Mouse (Mus musculus) hindbrain, postnatal 0 days (tissue): ENCODE results near the gene Lenep. TPM values are rescaled to one million over a fixed set of nuclear protein-coding genes. Genes with fewer than 3 reads are reported as not detected.

Source experiments
- ATAC-seq: fragments of 200-750 bp; cut with Nextera tagmentation; 2 replicates; pipeline ENCODE4 v1.8.0; 2017; ENCODE audit warnings: mild to moderate bottlenecking, moderate TSS enrichment, moderate library complexity
- DNase-seq: peaks from one replicate; pipeline ENCODE4 v3.0.0-alpha.2; 2015; ENCODE audit warnings: low spot score
- H3K27ac ChIP-seq: fragments of 300-500 bp; sonication (generic); 2 replicates; pipeline ENCODE4 v1.5.1; 2014; ENCODE audit warnings: mild to moderate bottlenecking
- H3K27me3 ChIP-seq: fragments of 300-500 bp; sonication (generic); 2 replicates; pipeline ENCODE4 v1.6.1; 2014; ENCODE audit warnings: low read length, mixed read lengths; ENCODE audit not compliant: insufficient read depth
- H3K36me3 ChIP-seq: fragments of 300-500 bp; sonication (generic); 2 replicates; pipeline ENCODE4 v1.6.1; 2014; ENCODE audit warnings: low read length, mixed read lengths; ENCODE audit not compliant: insufficient read depth
- H3K4me1 ChIP-seq: fragments of 300-500 bp; sonication (generic); 2 replicates; pipeline ENCODE4 v1.6.1; 2014; ENCODE audit warnings: antibody characterized with exemption, low read length, mixed read lengths; ENCODE audit not compliant: insufficient read depth
- H3K4me2 ChIP-seq: fragments of 300-500 bp; sonication (generic); 2 replicates; pipeline ENCODE4 v1.6.1; 2014; ENCODE audit warnings: low read depth, mild to moderate bottlenecking, low read length, moderate library complexity, mixed read lengths
- H3K4me3 ChIP-seq: fragments of 300-500 bp; sonication (generic); 2 replicates; pipeline ENCODE4 v1.5.1; 2014; ENCODE audit warnings: low read length
- H3K9ac ChIP-seq: fragments of 300-500 bp; sonication (generic); replicated peaks from 2 replicates; pipeline ENCODE4 v1.6.1; 2014; ENCODE audit warnings: mild to moderate bottlenecking, low read length, moderate library complexity, mixed read lengths
- H3K9me3 ChIP-seq: fragments of 300-500 bp; sonication (generic); 2 replicates; pipeline ENCODE4 v1.6.1; 2016; ENCODE audit warnings: low read length, mixed read lengths
- CTCF ChIP-seq: IDR thresholded peaks from 2 replicates; pipeline ENCODE4 v1.5.1; 2016; ENCODE audit warnings: antibody characterized with exemption, control low read depth, low read depth
- WGBS: fragments of 180-500 bp; shearing (Covaris S2); extraction: QIAGEN DNeasy Blood & Tissue Kit; methylation state at CpG from one replicate; pipeline ENCODE4 v1.1.7; 2014; 5-methylcytosine and 5-hydroxymethylcytosine counted together
- polyA plus RNA-seq: library from polyadenylated mRNA; unstranded; fragments of >200 nt; fragmentation: Nextera tagmentation; extraction: Ambion mirVana; gene quantifications from 2 replicates; pipeline ENCODE4 v1.2.1, GENCODE M21; 2015
- total RNA-seq: library from RNA; depleted of rRNA; stranded (reverse); fragments of >200 nt; gene quantifications from 2 replicates; pipeline ENCODE4 v1.2.3, GENCODE M21; 2014

Lenep gene
- total and polyA plus RNA-seq, 2 experiments from 2014 or later, result not detected

DNA sequence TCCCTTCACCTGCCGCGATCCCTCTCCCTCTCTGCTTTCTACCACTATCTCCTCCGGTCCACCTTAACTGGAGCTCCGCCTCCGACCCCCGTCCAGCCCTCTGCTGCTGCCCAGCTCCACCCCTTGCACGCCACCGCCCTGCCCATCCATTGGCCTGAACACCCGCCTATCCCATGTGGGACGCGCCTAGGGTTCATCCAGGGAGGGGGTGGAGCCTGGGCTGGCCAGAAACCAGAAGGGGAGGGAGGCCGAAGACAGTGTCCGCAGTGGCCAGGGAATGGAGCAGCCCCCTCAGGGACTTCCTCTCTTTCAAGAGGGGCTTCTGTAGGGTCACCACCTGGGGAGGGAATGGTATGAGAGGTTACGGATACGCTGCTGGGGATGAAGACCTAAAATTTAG lies 9.0 kb downstream of the Lenep start:
- Histone ChIP-seq H3K27ac (peak overlapping the region; percentile 77; the same call in 1 of the 2 replicates), H3K4me2 (peak overlapping the region; percentile 100), H3K9me3 (no peaks in the 10 kb centered on the region), H3K4me3 (peak overlapping the region; percentile 48), H3K4me1 (peaks cover 41% of the 10 kb centered on the region), H3K27me3 (no peaks in the 10 kb centered on the region), H3K36me3 (no peaks in the 10 kb centered on the region), H3K9ac (peak overlapping the region; percentile 47)
- ATAC-seq (peak; percentile 95), DNase-seq (peak; percentile 96)
- TF ChIP-seq CTCF, result no peak
- WGBS, result 0% methylated on average over 15 of the region's 15 CpGs

DNA sequence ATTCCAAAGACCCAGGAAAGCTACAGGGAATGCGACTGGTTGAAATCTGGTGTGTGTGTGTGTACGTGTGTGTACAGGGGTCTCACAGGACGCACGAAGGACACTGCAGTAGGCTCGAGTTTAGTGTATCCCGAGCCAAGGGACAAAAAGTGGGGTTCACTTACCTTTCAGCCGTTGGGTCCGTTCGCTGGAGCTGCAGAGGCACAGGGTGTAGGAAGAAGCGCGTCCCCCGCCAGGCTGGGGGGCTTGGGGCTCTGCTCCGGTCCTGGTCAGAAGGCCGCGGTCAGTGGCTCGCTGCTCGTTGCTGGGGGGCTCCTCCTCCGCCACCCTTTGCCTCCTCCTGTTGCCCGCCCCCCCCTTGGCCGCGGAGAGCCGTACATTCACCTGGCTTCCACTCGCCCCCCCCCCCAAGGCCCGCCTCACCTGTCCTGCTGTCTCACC lies 9.7 kb downstream of the Lenep start:
- ATAC-seq (no peak), DNase-seq (no peak)
- H3K27me3 ChIP-seq, result no peaks in the 10 kb centered on the region
- WGBS, result 0% methylated on average over 20 of the region's 24 CpGs
- H3K27ac ChIP-seq, result peak overlapping the region; percentile 58; the same call in 1 of the 2 replicates
- no peaks in the 10 kb centered on the region for H3K36me3 ChIP-seq
- peaks cover 41% of the 10 kb centered on the region for H3K4me1 ChIP-seq
- H3K9me3 ChIP-seq, result no peaks in the 10 kb centered on the region
- H3K4me3 ChIP-seq, result peak overlapping the region; percentile 48
- peak overlapping the region; percentile 37; the same call in 1 of the 2 replicates for H3K9ac ChIP-seq
- H3K4me2 ChIP-seq, result peak overlapping the region; percentile 100
- TF ChIP-seq CTCF, result no peak

DNA sequence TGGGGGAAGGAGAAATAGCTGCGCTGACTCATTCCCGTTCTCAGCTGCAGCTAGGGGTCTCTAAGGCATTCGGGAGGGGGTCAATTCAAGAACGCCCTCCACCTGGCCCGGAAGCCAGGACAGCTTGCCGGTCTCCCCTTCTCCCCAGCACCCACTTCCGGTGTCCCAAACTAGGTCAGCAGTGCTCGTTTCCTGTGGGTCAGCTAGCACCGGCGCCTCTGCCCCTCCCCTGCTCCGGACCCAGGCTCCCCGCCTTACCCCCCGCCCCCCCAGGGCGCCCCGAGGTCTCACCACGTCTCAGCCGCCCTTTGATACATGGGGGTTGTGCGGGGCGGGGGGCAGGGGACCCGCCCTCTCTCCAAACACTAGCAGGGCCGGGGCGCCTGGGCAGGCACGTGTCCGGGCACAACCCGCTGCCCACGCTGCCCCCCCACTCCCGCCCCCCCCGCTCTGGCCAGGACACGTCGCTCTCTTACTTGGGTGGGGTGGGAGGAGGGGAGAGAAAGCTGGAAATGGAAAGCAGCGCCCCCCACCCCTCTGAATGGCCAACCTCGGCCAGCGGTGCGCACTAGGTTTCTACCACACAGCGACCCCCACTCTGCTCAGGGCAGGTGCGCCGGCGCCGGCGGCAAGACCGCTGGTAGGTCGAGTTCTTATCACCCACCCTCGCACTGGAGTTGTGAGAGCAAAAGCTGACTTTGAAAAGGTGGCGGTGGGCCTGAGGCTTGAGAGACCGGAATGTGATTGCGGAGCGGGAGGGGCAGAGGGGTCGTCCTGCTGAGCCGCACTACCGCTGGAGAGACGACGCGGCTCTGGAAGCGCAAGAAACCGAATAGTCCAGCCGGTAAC lies 10.7 kb downstream of the Lenep start:
- H3K4me1 ChIP-seq, result peaks cover 41% of the 10 kb centered on the region
- peak overlapping the region; percentile 48 for H3K4me3 ChIP-seq
- H3K27me3 ChIP-seq, result no peaks in the 10 kb centered on the region
- H3K4me2 ChIP-seq, result peak overlapping the region; percentile 100
- H3K27ac ChIP-seq, result peak overlapping the region; percentile 58; the same call in 1 of the 2 replicates
- WGBS, result under 1% methylated on average over 53 of the region's 56 CpGs
- no peak for TF ChIP-seq CTCF
- H3K36me3 ChIP-seq, result no peaks in the 10 kb centered on the region
- peak overlapping the region; percentile 63 for H3K9ac ChIP-seq
- no peaks in the 10 kb centered on the region for H3K9me3 ChIP-seq
- ATAC-seq, result no peak
- DNase-seq, result peak; percentile 55

DNA sequence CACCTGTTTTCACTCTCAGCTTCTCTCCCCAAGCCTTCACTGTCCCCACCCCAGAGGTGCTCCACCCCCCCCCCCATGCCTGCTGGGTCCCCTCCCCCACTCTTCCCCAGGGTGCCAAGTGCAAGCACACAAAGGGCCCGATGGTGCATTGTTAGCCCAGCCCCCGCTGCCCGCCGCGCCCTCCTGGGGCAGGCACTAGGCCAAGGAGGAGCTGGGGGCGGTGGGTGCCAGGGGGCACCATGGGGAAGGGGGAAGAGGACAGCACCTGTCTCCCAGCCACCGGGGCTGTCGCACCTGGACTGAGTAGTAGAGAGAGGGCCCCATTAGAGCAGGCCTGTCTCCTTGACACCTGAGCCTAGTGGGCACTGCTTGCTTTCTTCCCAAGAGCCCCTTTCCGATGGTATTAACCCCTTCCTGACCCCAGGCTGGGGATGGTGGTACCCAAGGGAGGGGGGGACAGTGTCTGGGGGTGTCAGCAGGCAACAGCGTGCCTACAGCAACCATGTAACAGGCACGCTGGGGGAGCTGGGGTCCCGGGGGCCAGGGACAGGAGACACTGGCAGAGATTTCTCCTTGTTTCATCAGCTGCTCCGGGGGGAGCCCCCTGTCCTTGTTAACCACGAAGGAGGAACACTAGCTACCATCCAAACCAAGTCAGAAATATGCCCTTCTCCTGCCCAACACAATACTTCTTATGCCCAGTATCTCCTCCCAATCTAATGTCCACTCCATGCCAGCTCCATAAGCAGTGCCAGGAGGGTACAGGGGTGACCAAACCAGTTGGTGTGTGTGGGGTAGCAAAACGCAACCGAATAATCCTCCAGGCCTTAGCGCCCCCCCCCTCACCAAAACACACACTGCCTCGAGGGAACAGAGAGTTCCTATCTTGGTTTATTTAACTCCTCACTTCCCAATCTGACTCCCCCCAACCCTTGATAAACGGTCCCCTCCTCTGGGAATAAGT lies 11.6 kb downstream of the Lenep start:
- 0 out of 2 replicates have a peak overlapping the region, but pooled peaks have one; percentile 58 for H3K27ac ChIP-seq
- WGBS, result 9% methylated on average over 19 of the region's 19 CpGs
- H3K4me2 ChIP-seq, result peak overlapping the region; percentile 100
- H3K4me1 ChIP-seq, result peaks cover 37% of the 10 kb centered on the region
- DNase-seq, result no peak
- ATAC-seq, result no peak
- H3K9me3 ChIP-seq, result no peaks in the 10 kb centered on the region
- TF ChIP-seq CTCF, result no peak
- peak overlapping the region; percentile 48 for H3K4me3 ChIP-seq
- H3K9ac ChIP-seq, result peak overlapping the region; percentile 63; the same call in 1 of the 2 replicates
- no peaks in the 10 kb centered on the region for H3K36me3 ChIP-seq
- no peaks in the 10 kb centered on the region for H3K27me3 ChIP-seq

DNA sequence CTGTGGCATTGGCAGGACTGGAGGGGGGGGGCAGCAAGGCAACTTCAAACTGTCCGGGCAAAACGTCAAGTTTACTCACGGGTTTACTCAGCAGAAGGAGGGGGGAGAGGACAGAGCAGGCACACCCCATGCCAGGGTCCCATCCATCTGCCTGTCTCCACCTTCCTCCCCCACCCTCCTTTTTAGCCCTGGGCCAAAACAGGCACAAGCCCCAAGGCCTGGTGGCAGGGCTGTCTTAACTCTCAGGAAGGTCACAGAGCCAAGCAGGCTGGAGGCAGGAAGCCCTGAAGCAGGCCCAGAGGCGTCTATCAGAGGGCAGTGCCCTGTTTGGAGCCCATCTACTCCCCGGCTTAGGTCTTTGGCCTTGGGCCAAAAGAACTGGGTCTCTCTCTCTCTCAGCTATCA lies 12.5 kb downstream of the Lenep start:
- Histone ChIP-seq H3K4me3 (no peak overlapping the region), H3K9me3 (no peaks in the 10 kb centered on the region), H3K27me3 (no peaks in the 10 kb centered on the region), H3K36me3 (no peaks in the 10 kb centered on the region), H3K4me2 (no peak overlapping the region), H3K27ac (no peak overlapping the region), H3K4me1 (peaks cover 28% of the 10 kb centered on the region), H3K9ac (no peak overlapping the region)
- DNase-seq (peak; percentile 51), ATAC-seq (no peak)
- TF ChIP-seq CTCF, result no peak
- WGBS, result 17% methylated on average over 5 of the region's 5 CpGs

DNA sequence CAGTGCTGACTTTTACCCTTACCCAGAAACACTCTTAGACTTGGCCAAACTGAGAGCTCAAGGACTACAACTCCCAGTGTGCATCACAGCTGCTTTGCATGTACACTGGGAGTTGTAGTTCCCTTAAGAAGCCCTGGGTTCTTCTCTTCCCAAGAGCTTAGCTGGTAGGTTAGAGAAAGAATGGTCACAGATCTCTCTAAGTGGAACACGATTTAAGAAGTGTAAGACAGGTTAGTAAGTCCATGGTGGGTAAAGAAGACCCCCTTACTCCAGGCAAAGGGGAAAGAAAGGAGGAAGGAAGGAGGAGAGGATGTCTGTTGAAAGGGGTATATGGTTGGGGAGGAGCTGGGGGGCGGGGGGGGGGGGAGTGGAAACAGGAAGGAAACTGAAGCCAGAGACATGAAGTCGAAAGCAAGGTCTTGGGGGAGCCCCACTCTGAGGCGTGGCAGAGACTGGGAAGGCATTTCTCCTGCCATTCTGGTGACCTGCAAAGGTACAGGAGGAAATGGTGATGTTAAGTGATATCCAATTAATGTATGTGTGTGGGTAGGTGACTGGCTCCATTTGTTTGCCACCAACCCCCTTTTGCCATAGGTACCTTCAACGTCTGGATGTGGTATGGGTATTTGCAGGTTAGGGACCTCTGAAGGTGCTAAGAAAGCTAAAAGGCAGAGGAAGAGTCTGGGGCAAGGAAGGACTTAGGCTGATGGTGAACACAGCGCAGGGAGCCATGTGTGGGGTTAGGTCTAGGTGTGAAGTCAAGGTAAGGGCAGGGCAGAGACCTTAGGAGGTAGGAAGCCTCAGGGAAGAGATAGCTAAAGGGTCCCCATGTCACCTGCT lies 13.5 kb downstream of the Lenep start:
- TF ChIP-seq CTCF, result no peak
- H3K36me3 ChIP-seq, result no peaks in the 10 kb centered on the region
- no peak overlapping the region for H3K9ac ChIP-seq
- DNase-seq (peak; percentile 79), ATAC-seq (no peak)
- no peak overlapping the region for H3K4me3 ChIP-seq
- no peak overlapping the region for H3K4me2 ChIP-seq
- no peak overlapping the region for H3K27ac ChIP-seq
- 72% methylated on average over 6 of the region's 6 CpGs for WGBS
- no peaks in the 10 kb centered on the region for H3K9me3 ChIP-seq
- no peaks in the 10 kb centered on the region for H3K27me3 ChIP-seq
- H3K4me1 ChIP-seq, result peaks cover 20% of the 10 kb centered on the region
